Mouse (Mus musculus) forelimb bud, embryonic 11.5 days (tissue): Measurements from ENCODE around the gene Ncoa3.

ENCODE experiments used
- DNase-seq: peaks from one replicate; pipeline ENCODE4 v3.0.0-alpha.2; 2012; ENCODE audit warnings: low read depth, low spot score

Ncoa3 gene

GRCm38 (mm10) chr2:165969961-165970360 lies 22.5 kb upstream of the Ncoa3 start:
- DNase-seq, result no peak

- no peak for DNase-seq
These were observed 21.7 kb upstream of the Ncoa3 start for GRCm38 (mm10) chr2:165970767-165971166.

GRCm38 (mm10) chr2:165974383-165974782 lies 18.1 kb upstream of the Ncoa3 start:
- DNase-seq, result no peak

GRCm38 (mm10) chr2:165976186-165976585 lies 16.2 kb upstream of the Ncoa3 start:
- no peak for DNase-seq

GRCm38 (mm10) chr2:165976874-165977273 lies 15.6 kb upstream of the Ncoa3 start:
- no peak for DNase-seq

- no peak for DNase-seq
These were observed 14.3 kb upstream of the Ncoa3 start for GRCm38 (mm10) chr2:165978119-165978518.

GRCm38 (mm10) chr2:165981248-165981977 lies 11.0 kb upstream of the Ncoa3 start:
- no peak for DNase-seq

- DNase-seq, result no peak
These were observed 9.7 kb upstream of the Ncoa3 start for GRCm38 (mm10) chr2:165982512-165983389.

- DNase-seq, result no peak
These were observed 8.1 kb upstream of the Ncoa3 start for GRCm38 (mm10) chr2:165984318-165984717.

GRCm38 (mm10) chr2:165984891-165985290 lies 7.5 kb upstream of the Ncoa3 start:
- no peak for DNase-seq

GRCm38 (mm10) chr2:165985581-165985980 lies 6.9 kb upstream of the Ncoa3 start:
- no peak for DNase-seq

GRCm38 (mm10) chr2:165986921-165987453 lies 5.4 kb upstream of the Ncoa3 start:
- DNase-seq, result peak; percentile 40

GRCm38 (mm10) chr2:165993173-165993900 lies 901 bp downstream of the Ncoa3 start:
- DNase-seq, result no peak

GRCm38 (mm10) chr2:165994341-165994740 lies 1.9 kb downstream of the Ncoa3 start:
- DNase-seq, result no peak

GRCm38 (mm10) chr2:165995711-165996110 lies 3.3 kb downstream of the Ncoa3 start:
- no peak for DNase-seq

- no peak for DNase-seq
These were observed 3.7 kb downstream of the Ncoa3 start for GRCm38 (mm10) chr2:165996130-165996529.

GRCm38 (mm10) chr2:165997256-165997967 lies 5.0 kb downstream of the Ncoa3 start:
- DNase-seq, result no peak

- no peak for DNase-seq
These were observed 6.5 kb downstream of the Ncoa3 start for GRCm38 (mm10) chr2:165998969-165999368.

- no peak for DNase-seq
These were observed 7.4 kb downstream of the Ncoa3 start for GRCm38 (mm10) chr2:165999790-166000189.

- no peak for DNase-seq
These were observed 7.8 kb downstream of the Ncoa3 start for GRCm38 (mm10) chr2:166000242-166000641.

GRCm38 (mm10) chr2:166000769-166001168 lies 8.3 kb downstream of the Ncoa3 start:
- no peak for DNase-seq
